Mouse (Mus musculus): ENCODE data around the gene Sipa1l3.

The Sipa1l3 gene

GRCm38 (mm10) chr7:29475005-29475404 is 43.4 kb downstream of the Sipa1l3 start:
- DNase-seq: no peak

GRCm38 (mm10) chr7:29471309-29471708 is 47.1 kb downstream of the Sipa1l3 start:
- DNase-seq: peak; percentile 90

DNA sequence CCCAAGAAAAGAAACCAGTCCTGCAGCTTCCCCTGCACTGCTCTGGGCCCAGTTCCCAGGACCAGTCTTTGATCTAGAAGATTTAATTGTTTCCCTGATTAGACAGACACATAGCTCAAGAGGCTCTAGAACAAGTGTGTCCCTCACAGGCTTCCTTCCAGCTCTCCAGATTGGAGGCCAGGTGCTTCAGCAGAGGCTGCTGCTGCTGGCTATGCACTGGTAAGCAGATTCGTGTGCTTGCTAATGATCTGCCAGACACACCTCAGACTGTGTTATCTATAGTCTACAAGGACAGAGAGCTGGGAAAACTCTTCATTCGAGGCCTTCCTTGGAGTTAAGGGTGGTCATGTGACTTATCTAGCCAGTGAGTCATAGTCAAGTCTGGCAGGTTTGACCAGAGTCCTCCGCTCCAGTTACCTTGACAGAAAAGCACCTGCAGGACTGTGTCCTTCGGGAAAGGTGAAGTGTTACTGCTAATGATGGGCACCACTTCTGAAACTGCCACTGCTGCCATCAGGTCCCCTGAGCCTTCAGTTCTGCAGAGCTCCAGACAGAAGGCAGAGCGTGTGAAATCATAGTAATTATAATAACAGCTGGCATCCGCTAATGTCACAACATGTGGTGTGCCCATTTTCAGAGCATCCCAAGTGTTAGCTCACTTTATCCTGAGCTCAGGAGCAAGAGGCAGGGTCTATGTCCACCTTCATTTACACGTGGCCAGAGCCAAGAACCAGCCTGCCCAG is 48.7 kb downstream of the Sipa1l3 start:
- DNase-seq: no peak

- no peak for DNase-seq
Measured at GRCm38 (mm10) chr7:29468593-29468992, 49.8 kb downstream of the Sipa1l3 start.

GRCm38 (mm10) chr7:29466585-29466984 is 51.9 kb downstream of the Sipa1l3 start:
- DNase-seq: no peak

DNA sequence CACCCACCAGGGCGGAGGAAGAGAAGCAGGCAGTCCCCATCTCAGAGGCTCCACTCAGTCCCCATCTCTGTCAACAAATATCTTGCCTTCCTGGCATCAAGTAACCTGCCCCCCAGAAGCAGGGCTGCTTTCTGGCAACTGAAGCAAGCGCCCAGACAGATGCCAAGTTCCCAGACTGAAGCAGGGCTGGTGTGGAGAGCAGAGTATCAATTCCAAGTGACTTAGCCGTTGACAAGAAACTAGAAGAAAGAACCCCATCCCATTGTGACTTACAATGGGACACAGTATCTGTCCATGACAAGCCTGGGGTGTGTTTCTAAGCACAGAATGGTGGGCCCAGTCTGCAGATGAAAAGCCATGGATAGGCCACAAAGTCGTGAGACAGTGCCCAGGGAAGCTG is 52.7 kb downstream of the Sipa1l3 start:
- no peak for DNase-seq

GRCm38 (mm10) chr7:29462820-29463219 is 55.6 kb downstream of the Sipa1l3 start:
- DNase-seq: no peak

GRCm38 (mm10) chr7:29462178-29462577 is 56.3 kb downstream of the Sipa1l3 start:
- DNase-seq: no peak

DNA sequence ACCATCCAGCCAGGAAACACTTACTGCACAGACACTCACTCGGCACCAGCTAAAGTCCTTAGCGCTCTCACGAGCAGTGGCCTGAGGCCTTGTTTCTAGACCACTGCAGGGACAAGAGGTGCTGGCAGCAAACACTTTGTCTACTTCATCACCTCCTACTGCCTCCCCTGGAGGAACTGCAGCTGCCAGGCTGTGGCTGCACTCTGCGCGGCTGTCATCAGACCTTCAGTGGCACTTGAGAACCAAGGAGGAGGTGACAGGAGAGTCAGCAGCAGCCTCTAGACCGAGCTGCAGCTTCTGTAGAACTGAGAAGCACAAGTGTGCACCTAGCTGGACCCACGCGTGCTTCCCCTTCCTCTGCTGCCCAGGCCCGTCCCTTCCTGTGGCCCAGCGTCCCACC is 56.9 kb downstream of the Sipa1l3 start:
- peak; percentile 94 for DNase-seq

DNA sequence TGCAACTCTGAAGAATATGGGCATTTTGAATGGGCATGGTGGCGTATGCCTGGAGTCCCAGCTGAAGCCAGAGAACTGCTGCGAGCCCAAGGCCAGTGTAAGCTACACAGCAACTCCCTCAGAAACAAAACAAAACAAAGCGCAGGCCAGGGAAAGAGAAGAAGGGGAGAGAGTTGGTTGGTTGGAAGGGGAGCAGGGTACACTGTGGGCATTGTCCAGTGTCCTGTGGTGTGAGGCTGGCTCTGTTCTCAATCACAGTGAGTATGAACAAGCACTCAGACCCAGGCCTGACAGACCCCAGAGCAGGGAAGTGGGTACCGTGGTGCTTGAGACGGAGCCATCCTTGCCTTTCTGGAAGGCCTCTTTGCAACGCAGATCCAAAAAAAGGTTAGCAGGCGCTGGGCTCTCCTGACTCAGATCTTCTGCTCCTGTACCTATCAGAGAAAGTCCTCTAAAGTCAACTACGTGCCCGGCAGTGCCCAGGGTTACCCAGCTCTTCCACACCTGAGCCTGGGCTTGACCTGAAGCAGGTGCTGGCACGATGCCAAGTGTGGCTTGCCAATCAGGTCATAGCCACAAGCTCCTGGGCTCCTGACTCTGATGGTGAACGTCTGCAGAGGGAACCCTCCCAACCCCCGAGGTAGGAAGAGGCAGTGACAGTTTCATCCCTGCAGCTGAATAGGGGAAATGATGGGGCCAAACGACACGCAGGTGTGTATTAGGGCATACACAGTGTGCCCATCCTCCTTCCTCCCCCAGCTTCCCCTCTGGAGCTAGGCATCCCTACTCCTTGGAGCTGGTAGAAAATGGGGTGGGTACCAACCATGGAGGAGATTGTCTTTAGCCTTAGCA is 59.3 kb downstream of the Sipa1l3 start:
- peak; percentile 90 for DNase-seq

- peak; percentile 97 for DNase-seq
Measured at GRCm38 (mm10) chr7:29457772-29458171, 60.7 kb downstream of the Sipa1l3 start.

GRCm38 (mm10) chr7:29456716-29457115 is 61.7 kb downstream of the Sipa1l3 start:
- no peak for DNase-seq

DNA sequence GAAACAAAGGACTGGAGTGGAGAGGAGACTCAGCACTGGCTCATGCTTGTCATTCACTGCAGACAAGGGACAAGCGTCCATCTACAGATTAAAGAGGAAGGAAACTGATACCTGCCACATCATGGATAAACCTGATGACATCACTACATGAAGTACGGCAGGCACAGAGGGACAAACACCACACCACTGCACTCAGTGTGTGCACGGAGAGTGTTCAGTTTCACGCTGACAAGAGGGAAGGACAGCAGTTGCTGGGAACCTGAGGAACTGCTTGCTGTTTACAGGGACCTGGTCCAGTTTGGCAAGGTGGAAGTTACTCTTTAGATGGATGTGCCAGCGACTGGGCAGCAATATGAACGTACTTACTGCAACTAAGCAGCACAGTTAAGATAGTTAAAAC is 62.9 kb downstream of the Sipa1l3 start:
- DNase-seq: no peak

GRCm38 (mm10) chr7:29454965-29455364 is 63.5 kb downstream of the Sipa1l3 start:
- DNase-seq: no peak

GRCm38 (mm10) chr7:29452991-29453741 is 65.3 kb downstream of the Sipa1l3 start:
- DNase-seq: peak; percentile 99

DNA sequence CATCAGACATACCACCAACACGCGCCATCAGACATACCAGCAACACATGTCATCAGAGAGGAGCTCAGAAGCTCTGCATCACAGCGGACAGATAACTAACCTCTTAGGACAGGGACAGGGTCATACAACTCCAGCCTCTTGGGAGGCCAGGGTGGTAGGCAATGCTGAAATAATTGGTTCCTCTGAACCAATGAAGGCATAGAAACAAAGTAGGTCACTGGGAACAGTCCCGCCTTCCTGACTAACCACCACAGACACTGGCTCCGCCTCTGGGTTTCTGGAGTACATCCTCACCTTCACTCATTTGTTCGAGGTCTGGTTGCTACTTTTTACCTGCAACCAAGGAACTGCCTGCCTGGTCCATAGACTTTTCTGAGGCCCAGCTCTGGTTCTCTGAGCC is 66.1 kb downstream of the Sipa1l3 start:
- no peak for DNase-seq

- no peak for DNase-seq
Measured at GRCm38 (mm10) chr7:29450175-29450574, 68.3 kb downstream of the Sipa1l3 start.

- no peak for DNase-seq
Measured at GRCm38 (mm10) chr7:29448830-29449229, 69.6 kb downstream of the Sipa1l3 start.

GRCm38 (mm10) chr7:29447147-29447829 is 71.2 kb downstream of the Sipa1l3 start:
- DNase-seq: no peak

- DNase-seq: no peak
Measured at GRCm38 (mm10) chr7:29446156-29446555, 72.3 kb downstream of the Sipa1l3 start.

- no peak for DNase-seq
Measured at GRCm38 (mm10) chr7:29444527-29444926, 73.9 kb downstream of the Sipa1l3 start.

GRCm38 (mm10) chr7:29444070-29444469 is 74.4 kb downstream of the Sipa1l3 start:
- DNase-seq: no peak

- DNase-seq: peak; percentile 96
Measured at GRCm38 (mm10) chr7:29441793-29442192, 76.6 kb downstream of the Sipa1l3 start.
